In genomic region chr4:102439401-102440118, GRCm38 (mm10) we compare ENCODE assay signal across 8 mouse cellular contexts.
DNase-seq lines count a peak whose midpoint lies in the region; ATAC-seq lines count a peak whose summit lies in the region.

No protein-coding gene starts in this region.

- ATAC-seq in activated CD4-positive, CD25-positive, alpha-beta regulatory T cell, adult 4 months: no peak

- peak; percentile 35 to 52 for DNase-seq in cerebellum, adult 18-20 months
- no peak for DNase-seq in cerebellum, adult 9-11 months
- peak; percentile 21 for DNase-seq in lung, postnatal 10 days
- no peak for DNase-seq in lung, adult 18-20 months
- DNase-seq in heart, adult 11 months: peak; percentile 91
- peak; percentile 44 for DNase-seq in kidney, postnatal 10 days
- DNase-seq in left cerebral cortex, adult 11 months (ENCODE audit: low spot score): no peak

Comparison
In these comparisons a context has a peak if more than half of its experiments do, and no peak if none do; other contexts are left out.
1. DNase-seq: peak in cerebellum, adult 18-20 months (2 of 2), lung, postnatal 10 days (single experiment), heart, adult 11 months (single experiment) and kidney, postnatal 10 days (single experiment); none in cerebellum, adult 9-11 months (single experiment), lung, adult 18-20 months (0 of 2) and left cerebral cortex, adult 11 months (single experiment).